Mouse (Mus musculus) G1E (cell line): ENCODE data around the gene Mgat4b.

ENCODE experiments used
- CTCF ChIP-seq: IDR thresholded peaks from 2 replicates; pipeline ENCODE4 v1.5.1; 2012; ENCODE audit warnings: low read depth, low read length, inconsistent platforms, mixed read lengths
- GATA1 ChIP-seq: IDR thresholded peaks from 2 replicates; pipeline ENCODE4 v1.6.1; 2012; ENCODE audit warnings: borderline replicate concordance, low read length, inconsistent platforms, mixed read lengths
- TAL1 ChIP-seq: conservative IDR thresholded peaks from 2 replicates; pipeline ENCODE4 v1.6.1; 2012; ENCODE audit warnings: low read depth, low read length, inconsistent platforms, mixed read lengths

GRCm38 (mm10) chr11:50194793-50195192 is 15.9 kb upstream of the Mgat4b start:
- TF ChIP-seq CTCF = no peak
- TF ChIP-seq TAL1 = no peak
- no peak for TF ChIP-seq GATA1
